Mouse (Mus musculus): ENCODE measurements around the gene Rab1a.
"Not testable (repeated sequence)": the region's sequence is repeated elsewhere in the genome, so short reads cannot be mapped to it uniquely, and the experiment has no call there.

Rab1a gene

GRCm38 (mm10) chr11:20200713-20201575 is at the start of gene Rab1a:
Gene Rab1a, plus strand, starts transcription at chr11:20201432.
- in situ Hi-C loops (cut with MboI; ENCODE audit: low pct_unique_long_range_greater_than_20kb in 1 of 2, low sequenced_read_pairs in 2 of 2, unreplicated experiment in 1 of 2), result no loop called here

- in situ Hi-C loops (cut with MboI; ENCODE audit: low pct_unique_long_range_greater_than_20kb in 1 of 2, low sequenced_read_pairs in 2 of 2, unreplicated experiment in 1 of 2), result no loop called here
Measured at GRCm38 (mm10) chr11:20152107-20152901, 48.9 kb upstream of the Rab1a start.

- in situ Hi-C loops (cut with MboI; ENCODE audit: low pct_unique_long_range_greater_than_20kb in 1 of 2, low sequenced_read_pairs in 2 of 2, unreplicated experiment in 1 of 2), result not testable (repeated sequence)
Measured at GRCm38 (mm10) chr11:20153542-20153941, 47.7 kb upstream of the Rab1a start.

- in situ Hi-C loops (cut with MboI; ENCODE audit: low pct_unique_long_range_greater_than_20kb in 1 of 2, low sequenced_read_pairs in 2 of 2, unreplicated experiment in 1 of 2), result no loop called here
Measured at GRCm38 (mm10) chr11:20158879-20159278, 42.4 kb upstream of the Rab1a start.

GRCm38 (mm10) chr11:20164979-20165867 is 36.0 kb upstream of the Rab1a start:
- in situ Hi-C loops (cut with MboI; ENCODE audit: low pct_unique_long_range_greater_than_20kb in 1 of 2, low sequenced_read_pairs in 2 of 2, unreplicated experiment in 1 of 2), result no loop called here

- in situ Hi-C loops (cut with MboI; ENCODE audit: low pct_unique_long_range_greater_than_20kb in 1 of 2, low sequenced_read_pairs in 2 of 2, unreplicated experiment in 1 of 2), result no loop called here
Measured at GRCm38 (mm10) chr11:20165991-20166390, 35.2 kb upstream of the Rab1a start.

- in situ Hi-C loops (cut with MboI; ENCODE audit: low pct_unique_long_range_greater_than_20kb in 1 of 2, low sequenced_read_pairs in 2 of 2, unreplicated experiment in 1 of 2), result not testable (repeated sequence)
Measured at GRCm38 (mm10) chr11:20166476-20166875, 34.8 kb upstream of the Rab1a start.

- in situ Hi-C loops (cut with MboI; ENCODE audit: low pct_unique_long_range_greater_than_20kb in 1 of 2, low sequenced_read_pairs in 2 of 2, unreplicated experiment in 1 of 2), result no loop called here
Measured at GRCm38 (mm10) chr11:20168972-20169371, 32.3 kb upstream of the Rab1a start.

GRCm38 (mm10) chr11:20187271-20187670 is 14.0 kb upstream of the Rab1a start:
- in situ Hi-C loops (cut with MboI; ENCODE audit: low pct_unique_long_range_greater_than_20kb in 1 of 2, low sequenced_read_pairs in 2 of 2, unreplicated experiment in 1 of 2), result no loop called here

- in situ Hi-C loops (cut with MboI; ENCODE audit: low pct_unique_long_range_greater_than_20kb in 1 of 2, low sequenced_read_pairs in 2 of 2, unreplicated experiment in 1 of 2), result no loop called here
Measured at GRCm38 (mm10) chr11:20193100-20193736, 8.0 kb upstream of the Rab1a start.

- in situ Hi-C loops (cut with MboI; ENCODE audit: low pct_unique_long_range_greater_than_20kb in 1 of 2, low sequenced_read_pairs in 2 of 2, unreplicated experiment in 1 of 2), result no loop called here
Measured at GRCm38 (mm10) chr11:20201661-20202101, 449 bp downstream of the Rab1a start.

GRCm38 (mm10) chr11:20202299-20203011 is 1.2 kb downstream of the Rab1a start:
- in situ Hi-C loops (cut with MboI; ENCODE audit: low pct_unique_long_range_greater_than_20kb in 1 of 2, low sequenced_read_pairs in 2 of 2, unreplicated experiment in 1 of 2), result no loop called here

GRCm38 (mm10) chr11:20204321-20204720 is 3.1 kb downstream of the Rab1a start:
- in situ Hi-C loops (cut with MboI; ENCODE audit: low pct_unique_long_range_greater_than_20kb in 1 of 2, low sequenced_read_pairs in 2 of 2, unreplicated experiment in 1 of 2), result no loop called here

- in situ Hi-C loops (cut with MboI; ENCODE audit: low pct_unique_long_range_greater_than_20kb in 1 of 2, low sequenced_read_pairs in 2 of 2, unreplicated experiment in 1 of 2), result no loop called here
Measured at GRCm38 (mm10) chr11:20204870-20205446, 3.7 kb downstream of the Rab1a start.

- in situ Hi-C loops (cut with MboI; ENCODE audit: low pct_unique_long_range_greater_than_20kb in 1 of 2, low sequenced_read_pairs in 2 of 2, unreplicated experiment in 1 of 2), result no loop called here
Measured at GRCm38 (mm10) chr11:20205538-20205937, 4.3 kb downstream of the Rab1a start.

- in situ Hi-C loops (cut with MboI; ENCODE audit: low pct_unique_long_range_greater_than_20kb in 1 of 2, low sequenced_read_pairs in 2 of 2, unreplicated experiment in 1 of 2), result no loop called here
Measured at GRCm38 (mm10) chr11:20206626-20207223, 5.5 kb downstream of the Rab1a start.

GRCm38 (mm10) chr11:20207589-20207988 is 6.4 kb downstream of the Rab1a start:
- in situ Hi-C loops (cut with MboI; ENCODE audit: low pct_unique_long_range_greater_than_20kb in 1 of 2, low sequenced_read_pairs in 2 of 2, unreplicated experiment in 1 of 2), result no loop called here

Data from mouse embryonic stem cell (cell line).